Mouse (Mus musculus): ENCODE results near the gene Cd163. TPM values are rescaled to one million over a fixed set of nuclear protein-coding genes. Genes with fewer than 3 reads are reported as not detected.

Gene Cd163
- polyA plus RNA-seq, 1 experiment from 2014 or later = 0.51 TPM

DNA sequence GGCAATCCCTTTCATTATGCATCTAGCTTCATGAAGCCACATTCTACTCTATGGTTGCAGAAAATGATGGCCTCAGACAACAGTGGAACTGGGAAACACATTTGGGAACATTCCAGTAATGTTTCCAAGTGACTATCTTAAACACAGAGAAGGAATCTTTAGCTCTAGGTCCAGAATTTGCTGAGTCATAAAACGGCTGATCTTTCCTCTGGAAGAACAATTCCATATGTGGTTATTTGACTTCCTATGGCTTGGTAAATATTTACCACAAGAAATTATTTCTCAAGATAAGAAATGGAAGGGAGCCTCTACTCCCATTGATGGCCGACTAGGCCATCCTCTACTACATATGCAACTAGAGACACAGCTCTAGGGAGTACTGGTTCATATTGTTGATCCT lies 48.8 kb downstream of the Cd163 start:
- Histone ChIP-seq H3K36me3 (ENCODE audit: control insufficient read depth, insufficient read depth) (no peaks in the 10 kb centered on the region), H3K4me1 (replicated peaks; ENCODE audit: control insufficient read depth, insufficient read depth, low read length) (no peaks in the 10 kb centered on the region), H3K9me3 (ENCODE audit: control insufficient read depth) (no peaks in the 10 kb centered on the region), H3K9ac (ENCODE audit: low read depth, low read length) (no peak overlapping the region), H3K27me3 (replicated peaks; ENCODE audit: control insufficient read depth, insufficient read depth, low read length) (no peaks in the 10 kb centered on the region), H3K4me2 (replicated peaks; ENCODE audit: low read depth) (no peak overlapping the region), H3K27ac (ENCODE audit: low read depth, low read length) (no peak overlapping the region), H3K4me3 (ENCODE audit: low read depth, low read length) (no peak overlapping the region)
- no peak for TF ChIP-seq CTCF (IDR thresholded peaks at IDR 0.05; ENCODE audit: low read depth)
- ATAC-seq = no peak
- WGBS = 40% methylated on average over 2 of the region's 2 CpGs

DNA sequence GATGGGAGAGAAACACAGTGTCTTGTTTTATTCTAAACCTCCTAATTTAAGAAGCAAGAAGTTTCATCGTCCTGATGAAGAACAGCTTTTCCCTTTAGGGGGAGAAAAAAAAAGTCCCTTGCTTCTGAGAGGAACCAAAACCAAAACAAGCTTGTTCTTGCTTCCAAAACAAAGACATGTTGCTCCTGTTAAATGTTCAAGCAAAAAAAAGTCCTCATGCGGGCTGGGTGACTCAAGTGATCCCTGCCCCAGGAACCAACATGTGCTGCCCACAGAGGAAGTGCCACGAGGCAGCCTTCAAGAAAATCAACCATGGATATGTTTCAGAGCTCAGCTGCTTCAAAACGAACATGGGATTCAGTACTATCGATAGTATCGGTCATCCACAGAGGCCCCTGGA lies 54.5 kb downstream of the Cd163 start:
- Histone ChIP-seq H3K4me2 (replicated peaks; ENCODE audit: low read depth) (no peak overlapping the region), H3K9me3 (ENCODE audit: control insufficient read depth) (no peaks in the 10 kb centered on the region), H3K9ac (ENCODE audit: low read depth, low read length) (no peak overlapping the region), H3K4me1 (replicated peaks; ENCODE audit: control insufficient read depth, insufficient read depth, low read length) (no peaks in the 10 kb centered on the region), H3K27me3 (replicated peaks; ENCODE audit: control insufficient read depth, insufficient read depth, low read length) (no peaks in the 10 kb centered on the region), H3K27ac (ENCODE audit: low read depth, low read length) (no peak overlapping the region), H3K36me3 (ENCODE audit: control insufficient read depth, insufficient read depth) (no peaks in the 10 kb centered on the region), H3K4me3 (ENCODE audit: low read depth, low read length) (no peak overlapping the region)
- no peak for ATAC-seq
- TF ChIP-seq CTCF (IDR thresholded peaks at IDR 0.05; ENCODE audit: low read depth) = no peak
- WGBS = 82% methylated on average over 6 of the region's 6 CpGs

DNA sequence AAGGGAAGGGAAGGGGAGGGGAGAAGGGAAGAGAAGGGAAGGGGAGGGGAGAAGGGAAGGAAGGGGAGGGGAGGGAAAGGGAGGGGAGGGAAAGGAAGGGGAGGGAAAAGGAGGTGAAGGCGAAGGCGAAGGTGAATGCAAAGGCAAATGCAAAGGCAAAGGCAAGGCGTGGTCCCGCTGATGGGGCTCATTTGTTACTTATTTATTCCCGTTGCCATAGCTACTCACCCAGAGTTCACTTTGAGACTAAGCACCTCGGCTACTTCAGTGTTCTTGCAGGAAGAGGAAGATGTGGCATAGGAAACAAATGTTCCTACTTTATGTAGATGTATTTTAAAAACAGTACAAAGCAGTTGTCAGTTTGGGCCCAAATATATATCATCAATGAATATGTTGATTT lies 56.1 kb downstream of the Cd163 start:
- no peaks in the 10 kb centered on the region for H3K27me3 ChIP-seq (replicated peaks; ENCODE audit: control insufficient read depth, insufficient read depth, low read length)
- no peaks in the 10 kb centered on the region for H3K4me1 ChIP-seq (replicated peaks; ENCODE audit: control insufficient read depth, insufficient read depth, low read length)
- TF ChIP-seq CTCF (IDR thresholded peaks at IDR 0.05; ENCODE audit: low read depth) = no peak
- H3K4me2 ChIP-seq (replicated peaks; ENCODE audit: low read depth) = no peak overlapping the region
- no peaks in the 10 kb centered on the region for H3K36me3 ChIP-seq (ENCODE audit: control insufficient read depth, insufficient read depth)
- ATAC-seq = no peak
- no peak overlapping the region for H3K27ac ChIP-seq (ENCODE audit: low read depth, low read length)
- no peak overlapping the region for H3K4me3 ChIP-seq (ENCODE audit: low read depth, low read length)
- H3K9me3 ChIP-seq (ENCODE audit: control insufficient read depth) = no peaks in the 10 kb centered on the region
- 33% methylated on average over 6 of the region's 6 CpGs for WGBS
- no peak overlapping the region for H3K9ac ChIP-seq (ENCODE audit: low read depth, low read length)

DNA sequence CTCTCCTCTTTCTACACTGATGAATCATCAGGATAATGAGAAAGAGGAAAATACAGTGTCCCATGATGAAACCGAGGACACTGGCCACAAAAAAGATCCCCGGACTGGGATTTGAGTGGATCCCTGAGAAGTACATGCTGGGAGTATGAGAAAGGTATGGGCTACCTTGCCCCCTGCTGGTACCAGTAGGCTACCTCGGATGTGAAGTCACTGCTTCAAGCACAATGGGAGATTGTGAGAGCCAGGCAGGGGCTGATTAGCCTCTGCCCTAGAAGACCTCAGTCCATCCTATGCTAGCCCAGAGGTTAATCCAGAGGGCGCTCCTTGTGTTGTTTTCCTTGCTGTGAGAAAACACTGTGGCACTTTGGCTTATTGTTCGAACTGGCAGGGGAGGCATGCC lies 59.9 kb downstream of the Cd163 start:
- 53% methylated on average over 5 of the region's 5 CpGs for WGBS
- H3K36me3 ChIP-seq (ENCODE audit: control insufficient read depth, insufficient read depth) = no peaks in the 10 kb centered on the region
- no peak for ATAC-seq
- no peak overlapping the region for H3K4me3 ChIP-seq (ENCODE audit: low read depth, low read length)
- H3K27ac ChIP-seq (ENCODE audit: low read depth, low read length) = no peak overlapping the region
- H3K27me3 ChIP-seq (replicated peaks; ENCODE audit: control insufficient read depth, insufficient read depth, low read length) = no peaks in the 10 kb centered on the region
- H3K4me1 ChIP-seq (replicated peaks; ENCODE audit: control insufficient read depth, insufficient read depth, low read length) = no peaks in the 10 kb centered on the region
- no peak overlapping the region for H3K9ac ChIP-seq (ENCODE audit: low read depth, low read length)
- peak; percentile 40 for TF ChIP-seq CTCF (IDR thresholded peaks at IDR 0.05; ENCODE audit: low read depth)
- no peaks in the 10 kb centered on the region for H3K9me3 ChIP-seq (ENCODE audit: control insufficient read depth)
- no peak overlapping the region for H3K4me2 ChIP-seq (replicated peaks; ENCODE audit: low read depth)

DNA sequence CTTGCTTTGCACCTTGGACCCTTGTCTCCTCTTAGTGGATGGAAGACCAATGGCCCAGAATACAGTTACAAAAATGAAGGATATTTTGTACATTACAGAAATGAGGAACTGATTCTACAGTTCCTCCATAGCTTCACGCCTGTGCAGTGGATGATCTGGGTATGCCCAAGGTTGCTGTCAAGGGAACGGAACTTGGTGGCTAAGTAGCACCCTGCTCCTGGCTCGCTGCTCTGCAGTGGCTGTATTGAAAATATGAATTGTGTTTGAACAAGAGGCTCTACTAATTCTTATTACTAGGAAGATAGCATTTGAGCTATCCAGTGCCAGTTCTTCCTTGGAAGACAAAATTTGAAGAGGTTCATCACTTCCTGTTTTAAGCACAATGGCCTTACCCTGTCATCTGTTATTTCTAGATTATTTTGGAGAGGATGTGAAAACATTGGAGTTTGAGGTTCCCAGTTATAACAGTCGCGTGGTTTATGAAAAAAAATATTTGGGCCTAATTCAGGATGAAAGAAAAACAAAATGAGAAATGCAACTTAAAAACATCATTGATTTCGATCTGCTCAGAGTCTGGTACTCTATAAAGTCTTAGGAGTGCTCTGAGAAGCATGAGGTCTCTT lies 69.2 kb downstream of the Cd163 start:
- Histone ChIP-seq H3K27me3 (replicated peaks; ENCODE audit: control insufficient read depth, insufficient read depth, low read length) (no peaks in the 10 kb centered on the region), H3K27ac (ENCODE audit: low read depth, low read length) (no peak overlapping the region), H3K9me3 (ENCODE audit: control insufficient read depth) (no peaks in the 10 kb centered on the region), H3K4me1 (replicated peaks; ENCODE audit: control insufficient read depth, insufficient read depth, low read length) (no peaks in the 10 kb centered on the region), H3K4me3 (ENCODE audit: low read depth, low read length) (no peak overlapping the region), H3K4me2 (replicated peaks; ENCODE audit: low read depth) (no peak overlapping the region), H3K36me3 (ENCODE audit: control insufficient read depth, insufficient read depth) (no peaks in the 10 kb centered on the region), H3K9ac (ENCODE audit: low read depth, low read length) (no peak overlapping the region)
- no peak for TF ChIP-seq CTCF (IDR thresholded peaks at IDR 0.05; ENCODE audit: low read depth)
- 86% methylated on average over 6 of the region's 6 CpGs for WGBS
- no peak for ATAC-seq

DNA sequence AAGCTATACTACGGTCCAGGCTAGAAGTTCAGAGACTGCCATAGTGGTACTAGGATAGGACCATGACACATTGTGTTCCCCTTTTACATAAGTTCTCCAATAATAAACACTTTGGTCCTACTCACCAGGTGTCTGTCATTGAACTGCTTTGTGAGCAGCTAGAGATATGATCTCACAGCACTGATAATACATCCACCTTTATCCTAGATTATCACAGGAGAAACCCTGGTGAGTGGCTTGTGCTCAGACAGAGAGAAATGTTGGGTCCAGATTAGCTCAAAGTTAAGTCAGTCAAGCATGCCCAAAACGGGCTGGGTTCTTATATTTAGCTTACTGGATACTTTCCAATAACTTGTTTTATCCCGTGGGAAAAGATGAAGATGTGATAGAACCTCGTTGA lies 70.2 kb downstream of the Cd163 start:
- WGBS = 72% methylated on average over 4 of the region's 4 CpGs
- Histone ChIP-seq H3K27ac (ENCODE audit: low read depth, low read length) (peak overlapping the region; percentile 81; the same call in 1 of the 2 replicates), H3K9me3 (ENCODE audit: control insufficient read depth) (no peaks in the 10 kb centered on the region), H3K4me1 (replicated peaks; ENCODE audit: control insufficient read depth, insufficient read depth, low read length) (no peaks in the 10 kb centered on the region), H3K4me2 (replicated peaks; ENCODE audit: low read depth) (no peak overlapping the region), H3K9ac (ENCODE audit: low read depth, low read length) (no peak overlapping the region), H3K36me3 (ENCODE audit: control insufficient read depth, insufficient read depth) (no peaks in the 10 kb centered on the region), H3K27me3 (replicated peaks; ENCODE audit: control insufficient read depth, insufficient read depth, low read length) (no peaks in the 10 kb centered on the region), H3K4me3 (ENCODE audit: low read depth, low read length) (no peak overlapping the region)
- no peak for TF ChIP-seq CTCF (IDR thresholded peaks at IDR 0.05; ENCODE audit: low read depth)
- ATAC-seq = no peak

DNA sequence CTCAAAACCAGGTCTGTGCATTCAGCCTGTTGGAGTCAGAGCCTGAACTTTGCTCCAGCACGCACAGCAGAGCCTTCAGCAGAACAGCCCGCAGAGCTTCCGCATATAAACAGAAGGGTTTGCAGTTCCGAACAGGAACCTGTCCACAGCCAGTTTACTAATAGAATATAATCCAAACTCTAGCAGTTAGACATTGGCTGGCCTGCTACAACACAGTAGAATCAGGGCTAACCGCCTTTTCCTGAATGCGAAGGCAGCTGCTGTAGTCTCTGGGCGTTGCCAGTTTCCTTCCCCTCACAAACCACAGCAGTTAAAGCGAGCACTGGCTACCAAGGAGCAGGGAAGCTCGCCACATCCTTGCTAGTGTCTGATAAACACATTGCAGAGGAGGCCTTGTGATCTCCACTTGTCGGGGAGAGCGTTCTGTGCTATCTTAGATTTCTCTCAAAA lies 71.0 kb downstream of the Cd163 start:
- Histone ChIP-seq H3K4me2 (replicated peaks; ENCODE audit: low read depth) (no peak overlapping the region), H3K27ac (ENCODE audit: low read depth, low read length) (peak overlapping the region; percentile 81), H3K4me1 (replicated peaks; ENCODE audit: control insufficient read depth, insufficient read depth, low read length) (no peaks in the 10 kb centered on the region), H3K27me3 (replicated peaks; ENCODE audit: control insufficient read depth, insufficient read depth, low read length) (no peaks in the 10 kb centered on the region), H3K9me3 (ENCODE audit: control insufficient read depth) (no peaks in the 10 kb centered on the region), H3K9ac (ENCODE audit: low read depth, low read length) (no peak overlapping the region), H3K4me3 (ENCODE audit: low read depth, low read length) (no peak overlapping the region), H3K36me3 (ENCODE audit: control insufficient read depth, insufficient read depth) (no peaks in the 10 kb centered on the region)
- WGBS = 46% methylated on average over 11 of the region's 11 CpGs
- ATAC-seq = peak; percentile 82
- TF ChIP-seq CTCF (IDR thresholded peaks at IDR 0.05; ENCODE audit: low read depth) = no peak
